Mouse (Mus musculus) G1E-ER4 (cell line): Measurements from ENCODE around the gene Fam198a. TPM values are rescaled to one million over a fixed set of nuclear protein-coding genes. Genes with fewer than 3 reads are reported as not detected.

Experiments
- GATA1 ChIP-seq: IDR thresholded peaks from one replicate; pipeline ENCODE4 v1.8.0; 2012; ENCODE audit warnings: low read length, inconsistent platforms
- polyA plus RNA-seq: library from polyadenylated mRNA; stranded (reverse); fragments of >175 nt; gene quantifications from 2 replicates; pipeline ENCODE4 v1.2.3, GENCODE M21; 2012

The Fam198a gene
- polyA plus RNA-seq, 1 experiment = not detected

DNA sequence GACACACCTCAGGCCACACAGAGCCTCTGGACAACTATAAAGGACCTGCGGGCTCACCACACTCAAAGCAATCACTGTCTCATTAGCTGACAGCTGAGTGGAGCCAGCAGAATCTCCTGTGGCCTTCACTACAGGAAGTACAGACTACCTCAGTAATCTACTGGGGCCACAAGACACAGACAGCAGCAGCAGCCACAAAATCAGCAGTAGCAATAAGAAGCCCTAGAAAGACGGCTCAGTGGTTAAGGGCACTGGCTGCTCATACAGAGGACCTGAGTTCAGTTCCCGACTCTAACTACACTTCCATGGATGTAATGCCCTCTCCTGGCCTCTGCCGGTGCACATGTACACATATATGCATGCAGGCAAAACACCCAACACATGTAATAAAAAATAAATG lies 69.5 kb downstream of the Fam198a start:
- no peak for TF ChIP-seq GATA1

DNA sequence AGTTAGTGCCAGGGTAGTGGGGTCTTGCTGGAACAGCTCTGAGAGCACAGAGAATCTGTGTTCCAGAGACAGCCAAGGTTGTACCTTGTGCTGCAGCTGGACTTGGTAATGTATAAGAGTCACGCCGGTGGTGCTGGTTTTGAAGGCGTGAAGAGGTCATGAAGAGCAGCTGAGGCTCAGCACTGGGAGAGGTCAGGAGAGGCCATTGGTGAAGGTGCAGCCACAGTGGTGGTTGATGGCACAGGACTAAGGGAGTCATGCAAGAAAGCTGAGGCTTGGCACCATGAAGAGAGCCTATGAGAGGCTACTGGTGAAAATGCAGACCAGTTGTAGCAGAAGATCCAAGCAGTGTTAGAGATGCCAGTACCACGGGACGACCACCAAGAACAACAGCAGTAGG lies 70.8 kb downstream of the Fam198a start:
- no peak for TF ChIP-seq GATA1

DNA sequence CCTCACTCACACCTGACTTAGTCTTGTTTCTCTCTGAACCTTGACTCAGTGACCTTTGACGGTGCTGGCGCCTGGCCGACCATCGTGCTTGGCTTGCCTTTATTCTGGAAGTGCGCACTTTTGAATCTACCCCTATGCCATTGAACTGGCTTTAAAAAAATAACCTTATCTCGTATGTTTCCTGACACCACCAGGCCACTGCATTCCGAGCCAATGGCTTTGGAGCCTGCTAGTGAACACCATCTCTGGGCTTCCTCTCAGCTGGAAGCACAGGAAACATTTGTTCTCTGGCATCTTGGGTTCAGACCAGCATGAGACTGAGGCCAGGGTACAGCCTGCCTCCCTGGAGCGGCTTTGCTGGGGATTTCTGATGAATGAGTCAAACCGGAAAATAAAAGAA lies 72.0 kb downstream of the Fam198a start:
- TF ChIP-seq GATA1 = no peak

DNA sequence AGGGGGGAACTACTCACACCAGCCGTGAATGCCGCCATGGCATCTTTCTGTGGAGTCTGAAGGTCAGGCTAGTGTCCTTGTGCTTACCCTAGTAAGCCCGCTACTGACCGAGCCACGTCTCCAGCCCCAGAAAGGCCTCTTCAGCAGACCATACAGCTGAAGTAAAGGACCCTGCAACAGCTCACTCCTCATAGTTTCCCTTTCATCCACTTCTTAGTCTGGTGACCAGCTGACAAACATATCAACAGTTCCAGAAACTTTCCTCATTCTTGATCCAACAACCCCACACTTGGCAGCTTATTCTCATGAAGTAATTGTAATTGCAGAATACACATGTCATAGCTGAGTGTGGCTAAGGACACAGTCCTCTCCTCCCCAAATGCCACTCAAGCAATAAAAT lies 73.1 kb downstream of the Fam198a start:
- no peak for TF ChIP-seq GATA1

DNA sequence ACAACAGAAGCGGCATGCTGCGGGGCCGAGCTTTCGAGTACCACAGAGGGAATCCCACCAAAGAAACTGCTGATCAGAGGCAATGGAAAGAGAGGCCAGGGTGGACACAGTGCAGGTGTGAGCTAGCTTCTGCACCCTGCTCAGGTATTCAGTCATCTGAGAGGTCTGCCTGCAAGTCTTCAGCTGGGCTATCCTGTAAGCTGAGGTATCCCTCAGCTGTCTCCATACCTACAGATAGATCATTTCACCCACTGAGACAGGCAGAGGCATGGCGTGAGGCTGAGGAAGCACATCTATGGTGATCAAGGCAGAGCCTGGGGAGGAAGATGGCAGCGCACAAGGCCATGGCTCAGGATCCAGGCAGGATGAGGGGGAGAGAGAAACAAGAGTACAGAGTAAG lies 73.6 kb downstream of the Fam198a start:
- TF ChIP-seq GATA1 = no peak

DNA sequence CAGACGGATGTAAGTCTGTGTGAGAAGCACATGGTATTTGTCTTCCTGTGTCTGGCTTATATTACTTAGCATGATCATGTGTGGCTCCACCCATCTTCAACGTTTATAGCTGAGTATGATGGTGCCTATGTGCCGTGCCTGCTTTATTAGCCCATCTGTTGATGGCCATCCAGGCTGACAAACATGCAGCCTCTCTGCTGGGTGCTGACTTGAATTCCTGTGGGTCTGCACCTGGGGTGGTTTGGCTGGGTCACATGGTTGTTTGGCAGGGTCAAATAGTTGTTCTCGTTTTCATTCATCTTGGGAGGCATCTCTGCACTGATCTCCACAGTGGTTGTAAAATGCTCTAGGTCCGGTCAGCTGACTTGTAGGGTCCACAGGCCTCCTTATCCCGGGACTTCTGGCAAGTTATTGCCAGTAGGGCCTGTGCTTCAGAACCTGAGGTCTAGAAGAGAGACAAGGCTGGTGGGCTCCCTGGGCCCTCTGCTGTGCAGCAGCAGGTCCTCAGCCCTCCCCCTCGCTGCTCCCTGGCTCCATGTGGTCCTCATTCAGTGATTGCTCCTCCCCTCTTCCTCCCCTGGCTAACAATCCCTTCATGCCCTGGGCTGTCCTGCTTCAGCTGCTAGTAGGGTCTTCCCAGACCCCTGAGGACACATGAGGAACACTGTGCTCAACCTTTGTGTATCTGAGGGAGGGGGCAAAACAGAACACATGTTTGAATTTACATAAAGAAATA lies 75.2 kb downstream of the Fam198a start:
- TF ChIP-seq GATA1 = no peak

DNA sequence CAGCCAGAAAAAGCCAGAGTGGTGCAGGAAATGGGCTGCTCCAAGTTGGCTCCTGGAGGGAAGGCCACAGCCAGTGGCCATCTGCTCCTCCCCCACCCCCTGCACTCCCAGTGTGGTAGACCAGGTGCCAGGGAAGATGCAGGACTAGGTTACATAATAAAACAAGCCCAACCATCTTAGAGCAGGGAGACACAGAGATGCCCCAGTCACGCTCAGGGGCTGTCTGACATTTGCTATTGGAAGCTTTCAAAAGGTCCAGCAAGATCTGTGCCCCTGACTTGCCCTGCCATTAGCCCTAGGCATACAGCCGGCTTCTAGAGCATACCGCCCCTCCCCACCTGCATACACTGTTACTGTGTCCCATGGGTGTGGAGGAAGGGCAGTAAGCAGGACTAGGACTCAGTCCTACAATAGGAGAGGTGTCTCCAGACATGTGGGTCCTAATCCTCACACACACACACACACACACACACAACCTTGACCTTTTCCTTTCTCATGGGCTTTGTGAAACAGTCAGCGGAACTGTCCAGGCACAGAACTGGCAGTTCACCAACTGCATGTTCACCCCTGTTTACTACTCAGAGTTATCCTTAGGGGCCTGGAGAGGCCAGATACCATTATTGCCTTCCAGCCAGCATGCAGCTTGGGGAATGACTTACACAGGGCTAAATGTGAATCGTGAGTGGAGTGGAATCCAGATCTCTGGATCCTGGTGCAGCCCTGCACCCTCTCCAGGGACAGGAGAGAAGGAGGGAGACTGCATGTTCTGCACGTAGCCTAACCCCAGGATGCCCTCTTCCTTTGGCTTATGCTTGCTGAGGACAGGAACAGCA lies 76.5 kb downstream of the Fam198a start:
- no peak for TF ChIP-seq GATA1

DNA sequence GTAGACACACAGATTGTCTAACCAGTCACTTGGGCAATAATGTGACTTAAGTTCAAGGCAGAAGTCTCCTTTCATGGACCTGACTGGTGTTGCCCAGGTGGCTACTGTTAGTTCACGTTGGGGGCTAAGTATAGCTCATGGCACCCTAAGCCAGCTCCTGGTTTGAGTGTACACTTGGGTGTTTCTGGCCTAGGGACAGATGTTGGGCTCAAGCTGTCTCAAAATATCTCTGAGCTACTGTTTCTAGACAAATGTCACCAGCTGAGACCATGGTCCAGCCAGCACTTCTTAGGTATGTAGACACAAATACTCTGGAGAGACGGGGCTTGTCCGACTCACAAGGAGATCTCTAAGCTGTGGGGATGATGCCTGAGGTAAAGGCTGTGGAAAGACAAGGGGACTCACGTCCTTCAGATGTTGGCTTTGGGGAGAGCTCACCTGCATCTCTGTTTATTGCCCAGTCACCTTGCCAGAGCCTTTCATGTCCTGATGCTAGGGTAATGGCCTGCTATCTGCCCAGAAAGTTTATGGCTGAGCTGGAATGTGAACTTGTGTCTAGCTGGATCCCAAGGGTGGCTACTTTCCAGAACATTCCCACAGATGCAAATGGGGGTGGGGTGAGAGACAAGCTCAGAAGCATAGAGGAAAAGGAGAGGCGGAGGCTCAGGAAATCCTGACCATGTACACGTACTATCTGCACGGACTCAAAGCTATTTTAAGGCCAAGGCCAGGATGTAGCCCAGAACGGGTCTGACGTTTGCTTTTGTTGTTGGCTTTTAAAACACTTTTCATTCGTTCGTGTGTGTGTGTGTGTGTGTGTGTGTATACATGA lies 77.3 kb downstream of the Fam198a start:
- no peak for TF ChIP-seq GATA1

DNA sequence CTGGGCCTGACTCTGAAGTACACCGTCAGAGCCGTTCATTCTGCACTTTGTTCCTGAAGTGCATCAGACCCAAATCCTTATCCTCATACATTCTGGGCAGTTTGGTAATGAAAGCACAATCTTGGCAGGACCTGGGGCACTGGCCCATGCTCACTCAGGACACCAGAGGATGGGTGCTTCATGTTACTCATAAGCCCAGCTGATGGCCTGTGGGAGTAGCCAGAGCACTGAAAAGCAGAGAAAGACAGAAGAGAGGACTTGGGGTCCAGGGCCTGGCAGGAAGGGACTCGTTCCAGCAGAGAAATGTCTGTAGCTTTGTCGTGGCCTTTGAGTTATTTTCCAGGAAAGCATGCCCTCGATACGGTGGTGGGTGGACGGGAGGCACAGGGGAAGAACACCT lies 79.0 kb downstream of the Fam198a start:
- no peak for TF ChIP-seq GATA1

Other genes starting within 250 kb of the Fam198a start
- 8.3 and 10.1 TPM in 2 replicates for gene Sec22c, start 245.5 kb upstream of the Fam198a start, polyA plus RNA-seq
- gene Ss18l2, start 240.7 kb upstream of the Fam198a start, polyA plus RNA-seq = 16.5 and 20.5 TPM in 2 replicates
- 46.9 and 72.0 TPM in 2 replicates for gene Nktr, start 231.8 kb upstream of the Fam198a start, polyA plus RNA-seq
- 0.23 and 0.33 TPM in 2 replicates for gene Zfp651, start 191.7 kb upstream of the Fam198a start, polyA plus RNA-seq
- not detected in 2 replicates for gene Klhl40, start 173.4 kb upstream of the Fam198a start, polyA plus RNA-seq
- gene Hhatl, start 158.5 kb upstream of the Fam198a start, polyA plus RNA-seq = not detected in 2 replicates
- gene Ccdc13, start 111.5 kb upstream of the Fam198a start, polyA plus RNA-seq = 0.04 TPM in 1 of 2 replicates, not detected in the other
- 73.5 and 107 TPM in 2 replicates for gene Higd1a, start 92.6 kb upstream of the Fam198a start, polyA plus RNA-seq
- not detected in 2 replicates for gene Ackr2, start 52.6 kb upstream of the Fam198a start, polyA plus RNA-seq
- gene Cyp8b1, start 34.7 kb upstream of the Fam198a start, polyA plus RNA-seq = not detected in 2 replicates
- not detected in 2 replicates for gene Pomgnt2, start 46.1 kb downstream of the Fam198a start, polyA plus RNA-seq
- 31.2 and 33.7 TPM in 2 replicates for gene Snrk, start 166.3 kb downstream of the Fam198a start, polyA plus RNA-seq